Mouse (Mus musculus): ENCODE data around the gene Sertad2. TPM values are rescaled to one million over a fixed set of nuclear protein-coding genes. Genes with fewer than 3 reads are reported as not detected.
A peak's percentile ranks its signal among the peaks of the same experiment; 100 is the strongest.

Sertad2 gene
- polyA plus RNA-seq, 1 experiment from 2014 or later = 32.2 TPM

DNA sequence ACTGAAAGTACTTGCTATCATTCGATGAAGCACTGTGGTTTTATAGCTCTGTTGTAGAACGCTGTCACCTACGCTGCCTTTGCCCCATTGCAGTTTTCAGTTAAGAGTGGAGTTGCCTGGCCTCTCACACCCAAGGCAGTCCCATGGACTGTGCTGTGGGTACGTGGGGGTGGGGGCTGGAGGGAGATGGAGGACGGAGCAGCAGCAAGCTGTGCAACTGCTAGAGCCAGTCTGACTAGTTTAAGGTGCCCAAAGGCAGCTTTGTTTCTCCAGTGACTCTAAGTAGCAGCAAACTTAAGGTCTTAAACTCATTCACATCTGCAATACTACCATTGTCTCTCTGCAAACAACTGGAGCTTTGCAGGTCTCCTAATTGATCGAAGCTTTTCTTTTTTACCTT, 92.6 kb downstream of the Sertad2 start:
- ATAC-seq (ENCODE audit: insufficient number of reproducible peaks, low FRiP score) = no peak
- H3K36me3 ChIP-seq = no peaks in the 10 kb centered on the region
- H3K9ac ChIP-seq = peak overlapping the region; percentile 58
- H3K4me1 ChIP-seq (replicated peaks) = peaks cover 49% of the 10 kb centered on the region
- 44% methylated on average over 6 of the region's 6 CpGs for WGBS
- peak overlapping the region; percentile 58 for H3K4me2 ChIP-seq
- peak overlapping the region; percentile 81 for H3K27ac ChIP-seq (ENCODE audit: poor library complexity, severe bottlenecking)
- H3K9me3 ChIP-seq (replicated peaks) = no peaks in the 10 kb centered on the region
- no peaks in the 10 kb centered on the region for H3K27me3 ChIP-seq (replicated peaks)
- 0 out of 2 replicates have a peak overlapping the region, but pooled peaks have one; percentile 13 for H3K4me3 ChIP-seq

DNA sequence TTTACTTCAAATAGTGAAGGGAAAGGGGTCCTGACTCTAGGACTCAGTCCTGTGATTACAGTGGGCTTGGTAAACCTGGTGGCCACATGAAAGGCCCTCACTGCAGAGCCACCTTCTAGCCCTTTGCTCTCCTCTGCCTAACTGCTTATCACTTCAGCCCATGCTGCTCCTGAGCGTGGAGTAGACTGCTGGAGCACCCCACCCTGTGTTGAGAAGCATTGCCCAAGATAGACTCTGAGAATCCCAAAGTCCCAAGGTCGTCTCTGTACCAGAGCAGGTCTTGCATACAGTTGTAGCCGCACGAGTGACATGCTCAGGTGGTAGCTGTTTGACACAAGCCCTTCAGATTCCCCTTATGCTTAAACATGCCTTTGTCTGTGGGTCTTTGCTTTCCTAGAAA, 93.1 kb downstream of the Sertad2 start:
- 37% methylated on average over 4 of the region's 4 CpGs for WGBS
- H3K4me1 ChIP-seq (replicated peaks) = peaks cover 54% of the 10 kb centered on the region
- 0 out of 2 replicates have a peak overlapping the region, but pooled peaks have one; percentile 13 for H3K4me3 ChIP-seq
- H3K9me3 ChIP-seq (replicated peaks) = no peaks in the 10 kb centered on the region
- peak; percentile 41 for ATAC-seq (ENCODE audit: insufficient number of reproducible peaks, low FRiP score)
- H3K4me2 ChIP-seq = peak overlapping the region; percentile 58
- H3K27me3 ChIP-seq (replicated peaks) = no peaks in the 10 kb centered on the region
- peak overlapping the region; percentile 81 for H3K27ac ChIP-seq (ENCODE audit: poor library complexity, severe bottlenecking)
- H3K36me3 ChIP-seq = no peaks in the 10 kb centered on the region
- H3K9ac ChIP-seq = peak overlapping the region; percentile 60

DNA sequence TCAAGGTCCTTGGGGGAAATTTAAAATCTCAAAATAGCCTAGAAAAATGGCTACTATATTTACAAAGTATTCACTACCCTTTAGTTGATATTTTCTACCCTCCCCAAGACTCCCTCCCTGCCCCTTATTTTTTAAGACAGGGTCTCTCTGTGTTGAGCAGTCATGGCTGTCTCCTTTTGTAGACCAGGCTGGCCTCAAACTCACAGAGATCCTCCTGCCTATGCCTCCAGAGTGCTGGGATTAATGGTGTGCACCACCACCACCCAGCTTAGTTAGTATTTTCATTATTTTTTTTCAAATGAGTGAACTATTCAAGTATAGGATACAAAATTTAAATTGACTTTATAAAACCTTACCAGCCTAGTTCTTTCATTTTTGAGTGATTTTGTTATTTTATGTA, 94.0 kb downstream of the Sertad2 start:
- ATAC-seq (ENCODE audit: insufficient number of reproducible peaks, low FRiP score) = no peak
- no peaks in the 10 kb centered on the region for H3K9me3 ChIP-seq (replicated peaks)
- no peak overlapping the region for H3K4me3 ChIP-seq
- peaks cover 56% of the 10 kb centered on the region for H3K4me1 ChIP-seq (replicated peaks)
- H3K27ac ChIP-seq (ENCODE audit: poor library complexity, severe bottlenecking) = no peak overlapping the region
- H3K9ac ChIP-seq = no peak overlapping the region
- H3K4me2 ChIP-seq = no peak overlapping the region
- no peaks in the 10 kb centered on the region for H3K27me3 ChIP-seq (replicated peaks)
- no peaks in the 10 kb centered on the region for H3K36me3 ChIP-seq

DNA sequence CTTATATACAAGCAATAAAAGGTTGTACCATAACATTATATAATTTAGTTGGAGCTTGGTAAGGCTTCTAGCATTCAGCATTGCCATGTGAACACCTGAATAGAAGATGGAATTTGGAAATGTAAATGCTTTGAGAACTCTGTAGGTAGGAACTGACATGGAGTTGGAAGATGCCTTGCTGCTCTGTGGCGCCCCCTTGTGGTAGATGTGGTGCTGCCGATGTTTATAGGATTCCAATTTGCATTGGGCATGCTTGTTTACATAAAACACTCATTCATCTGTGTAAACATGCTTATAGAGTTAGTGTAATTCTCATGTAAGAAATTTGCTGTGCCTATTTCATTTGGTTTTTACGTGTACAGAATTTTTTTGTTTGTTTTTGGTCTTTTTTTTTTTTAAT, 95.8 kb downstream of the Sertad2 start:
- no peak overlapping the region for H3K27ac ChIP-seq (ENCODE audit: poor library complexity, severe bottlenecking)
- no peak overlapping the region for H3K9ac ChIP-seq
- WGBS = 27% methylated on average over 3 of the region's 3 CpGs
- H3K4me1 ChIP-seq (replicated peaks) = peaks cover 58% of the 10 kb centered on the region
- no peaks in the 10 kb centered on the region for H3K27me3 ChIP-seq (replicated peaks)
- no peak overlapping the region for H3K4me3 ChIP-seq
- no peaks in the 10 kb centered on the region for H3K9me3 ChIP-seq (replicated peaks)
- H3K4me2 ChIP-seq = no peak overlapping the region
- ATAC-seq (ENCODE audit: insufficient number of reproducible peaks, low FRiP score) = no peak
- H3K36me3 ChIP-seq = no peaks in the 10 kb centered on the region

DNA sequence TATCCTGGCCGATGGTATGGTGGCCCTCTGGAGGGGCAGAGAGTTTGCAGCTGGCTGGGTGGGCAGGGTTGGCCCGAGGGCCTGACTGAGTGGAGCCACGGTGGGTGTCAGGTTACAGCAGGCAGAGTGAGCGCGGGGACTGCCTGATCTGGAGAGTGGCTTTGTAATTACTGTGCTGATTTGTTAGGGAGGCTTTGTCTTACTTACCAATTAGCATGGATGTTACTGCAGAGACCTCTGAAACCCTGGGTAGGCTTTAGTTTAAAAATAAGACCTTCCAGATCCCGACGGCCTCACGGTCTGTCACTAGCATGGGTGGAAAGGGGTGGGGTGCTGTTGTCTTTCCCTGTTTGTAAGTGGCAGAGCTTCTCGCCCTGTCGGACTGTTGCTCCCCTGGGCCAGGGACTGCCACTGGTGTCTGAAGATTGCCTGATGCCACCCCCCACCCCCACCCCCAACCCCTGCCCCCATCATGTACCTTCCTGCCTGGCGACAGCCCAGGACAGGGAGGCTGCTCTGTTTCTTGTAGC, 96.9 kb downstream of the Sertad2 start:
- Histone ChIP-seq H3K4me3 (peak overlapping the region; percentile 39), H3K27ac (ENCODE audit: poor library complexity, severe bottlenecking) (peak overlapping the region; percentile 84), H3K9ac (peak overlapping the region; percentile 74), H3K27me3 (replicated peaks) (no peaks in the 10 kb centered on the region), H3K4me1 (replicated peaks) (peaks cover 60% of the 10 kb centered on the region), H3K36me3 (no peaks in the 10 kb centered on the region), H3K9me3 (replicated peaks) (no peaks in the 10 kb centered on the region), H3K4me2 (peak overlapping the region; percentile 71)
- ATAC-seq (ENCODE audit: insufficient number of reproducible peaks, low FRiP score) = peak; percentile 76
- 3% methylated on average over 11 of the region's 11 CpGs for whole genome bisulfite sequencing

DNA sequence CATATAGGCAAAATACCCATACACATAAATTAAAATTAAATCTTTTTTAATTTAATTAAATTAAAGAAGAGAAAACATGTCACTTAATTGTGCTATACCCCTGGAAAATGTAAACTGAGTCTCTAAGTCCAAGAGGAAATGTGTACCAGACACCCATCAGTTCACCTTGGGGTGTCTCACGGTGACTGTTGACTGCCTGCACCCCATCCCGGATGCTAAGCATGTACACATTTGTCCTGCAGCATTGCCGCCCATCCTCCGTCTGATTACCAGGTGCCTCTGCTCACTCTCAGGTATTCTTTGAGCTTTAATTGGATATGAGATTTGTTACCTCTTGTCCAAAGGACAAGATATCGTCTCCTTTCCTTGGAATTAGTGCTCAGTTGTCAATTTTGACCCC, 99.3 kb downstream of the Sertad2 start:
- no peak for ATAC-seq (ENCODE audit: insufficient number of reproducible peaks, low FRiP score)
- H3K4me1 ChIP-seq (replicated peaks) = peaks cover 63% of the 10 kb centered on the region
- no peak overlapping the region for H3K9ac ChIP-seq
- no peaks in the 10 kb centered on the region for H3K9me3 ChIP-seq (replicated peaks)
- 87% methylated on average over 5 of the region's 5 CpGs for WGBS
- no peak overlapping the region for H3K4me3 ChIP-seq
- no peaks in the 10 kb centered on the region for H3K27me3 ChIP-seq (replicated peaks)
- no peak overlapping the region for H3K27ac ChIP-seq (ENCODE audit: poor library complexity, severe bottlenecking)
- H3K4me2 ChIP-seq = no peak overlapping the region
- H3K36me3 ChIP-seq = no peaks in the 10 kb centered on the region

DNA sequence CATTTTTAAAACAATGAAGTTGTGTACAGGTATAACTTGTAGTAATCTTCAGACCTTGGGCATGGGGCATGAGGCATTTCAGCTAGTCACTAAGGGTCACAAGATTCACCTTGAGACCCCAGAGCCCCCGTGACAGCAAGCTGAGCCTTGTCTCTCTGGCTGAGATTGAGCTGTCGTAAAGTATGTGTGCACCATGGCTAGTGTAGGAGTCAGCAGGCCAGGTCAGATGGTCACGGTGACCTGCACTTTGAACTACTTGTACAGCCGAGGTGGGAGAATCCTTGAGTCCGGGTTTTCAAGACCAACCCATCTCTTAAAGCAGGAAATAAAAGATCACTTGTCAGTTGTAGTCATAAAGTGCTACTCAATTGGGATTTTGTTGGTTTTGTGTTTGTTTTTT, 100.1 kb downstream of the Sertad2 start:
- ATAC-seq (ENCODE audit: insufficient number of reproducible peaks, low FRiP score) = no peak
- no peak overlapping the region for H3K9ac ChIP-seq
- no peak overlapping the region for H3K27ac ChIP-seq (ENCODE audit: poor library complexity, severe bottlenecking)
- H3K9me3 ChIP-seq (replicated peaks) = no peaks in the 10 kb centered on the region
- H3K4me3 ChIP-seq = no peak overlapping the region
- WGBS = 50% methylated on average over 5 of the region's 5 CpGs
- no peak overlapping the region for H3K4me2 ChIP-seq
- H3K4me1 ChIP-seq (replicated peaks) = peaks cover 71% of the 10 kb centered on the region
- H3K36me3 ChIP-seq = peaks cover 3% of the 10 kb centered on the region
- H3K27me3 ChIP-seq (replicated peaks) = no peaks in the 10 kb centered on the region

DNA sequence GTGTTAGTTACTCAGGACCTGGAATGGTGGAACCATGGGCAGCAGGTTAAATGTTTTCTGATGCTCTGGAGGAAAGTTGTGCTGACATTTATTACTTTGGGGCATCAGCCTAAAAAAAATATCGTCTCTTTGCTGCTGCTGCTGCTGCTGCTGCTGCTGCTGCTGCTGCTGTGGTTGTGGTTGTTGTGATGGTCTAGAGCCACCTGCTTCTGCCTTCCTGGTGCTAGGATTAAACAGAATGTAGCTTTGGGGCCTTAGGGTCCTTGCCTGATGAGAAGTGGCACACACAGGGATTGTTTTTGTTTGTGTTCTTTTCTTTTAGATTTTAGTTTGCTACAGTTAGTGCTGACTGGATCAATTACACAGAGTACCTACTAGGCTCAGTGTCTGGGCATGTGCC, 101.1 kb downstream of the Sertad2 start:
- H3K4me2 ChIP-seq = no peak overlapping the region
- ATAC-seq (ENCODE audit: insufficient number of reproducible peaks, low FRiP score) = no peak
- no peak overlapping the region for H3K9ac ChIP-seq
- peaks cover 10% of the 10 kb centered on the region for H3K36me3 ChIP-seq
- peaks cover 72% of the 10 kb centered on the region for H3K4me1 ChIP-seq (replicated peaks)
- H3K9me3 ChIP-seq (replicated peaks) = no peaks in the 10 kb centered on the region
- no peak overlapping the region for H3K4me3 ChIP-seq
- H3K27ac ChIP-seq (ENCODE audit: poor library complexity, severe bottlenecking) = no peak overlapping the region
- WGBS = 82% methylated on average over 1 of the region's 1 CpGs
- H3K27me3 ChIP-seq (replicated peaks) = no peaks in the 10 kb centered on the region

DNA sequence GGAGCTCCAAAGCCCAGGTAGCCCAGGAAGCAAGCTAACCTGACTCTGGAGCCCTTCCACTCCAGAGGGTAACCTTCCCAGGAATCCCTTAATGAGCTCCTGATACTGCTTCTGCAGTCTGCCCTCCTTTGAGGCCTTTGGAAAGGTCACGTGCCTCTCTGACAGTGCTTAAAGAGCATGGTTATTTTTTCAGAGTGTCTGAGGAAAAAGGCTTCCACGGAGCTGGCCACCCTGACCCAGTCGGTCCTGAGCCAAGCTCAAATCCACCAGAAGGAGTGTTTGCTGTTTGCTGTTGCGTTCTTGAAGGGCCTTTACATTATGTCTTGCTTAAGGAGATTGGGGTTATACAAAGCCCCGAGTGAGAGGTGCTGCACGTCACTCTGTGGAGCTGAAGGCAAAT, 101.8 kb downstream of the Sertad2 start:
- no peak overlapping the region for H3K27ac ChIP-seq (ENCODE audit: poor library complexity, severe bottlenecking)
- peaks cover 15% of the 10 kb centered on the region for H3K36me3 ChIP-seq
- 54% methylated on average over 6 of the region's 6 CpGs for WGBS
- 0 out of 2 replicates have a peak overlapping the region, but pooled peaks have one; percentile 11 for H3K9ac ChIP-seq
- H3K4me3 ChIP-seq = no peak overlapping the region
- ATAC-seq (ENCODE audit: insufficient number of reproducible peaks, low FRiP score) = no peak
- peak overlapping the region; percentile 11; the same call in 1 of the 2 replicates for H3K4me2 ChIP-seq
- peaks cover 67% of the 10 kb centered on the region for H3K4me1 ChIP-seq (replicated peaks)
- no peaks in the 10 kb centered on the region for H3K27me3 ChIP-seq (replicated peaks)
- H3K9me3 ChIP-seq (replicated peaks) = no peaks in the 10 kb centered on the region

DNA sequence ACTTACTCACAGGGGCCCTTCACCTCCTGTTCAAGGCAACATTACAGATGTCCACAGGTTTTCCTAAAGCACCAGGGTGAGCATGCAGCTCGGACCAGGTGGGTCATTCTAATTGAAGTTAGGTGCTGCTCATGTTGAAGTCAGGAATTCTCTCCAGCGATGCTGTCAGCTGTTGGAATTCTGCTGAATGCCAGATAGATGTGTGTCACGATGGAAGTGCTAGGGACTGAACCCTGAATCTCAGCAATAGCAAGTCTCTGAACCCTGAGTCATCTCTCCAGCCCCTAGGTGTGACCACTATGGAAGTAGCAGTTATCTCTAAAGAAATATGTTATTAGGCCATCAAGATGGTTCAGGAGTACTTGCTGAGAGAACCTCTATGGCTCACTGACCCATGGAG, 102.5 kb downstream of the Sertad2 start:
- no peak overlapping the region for H3K4me3 ChIP-seq
- no peak overlapping the region for H3K27ac ChIP-seq (ENCODE audit: poor library complexity, severe bottlenecking)
- no peaks in the 10 kb centered on the region for H3K27me3 ChIP-seq (replicated peaks)
- ATAC-seq (ENCODE audit: insufficient number of reproducible peaks, low FRiP score) = no peak
- H3K4me1 ChIP-seq (replicated peaks) = peaks cover 61% of the 10 kb centered on the region
- no peak overlapping the region for H3K9ac ChIP-seq
- 54% methylated on average over 3 of the region's 3 CpGs for WGBS
- H3K36me3 ChIP-seq = peaks cover 19% of the 10 kb centered on the region
- no peak overlapping the region for H3K4me2 ChIP-seq
- no peaks in the 10 kb centered on the region for H3K9me3 ChIP-seq (replicated peaks)

DNA sequence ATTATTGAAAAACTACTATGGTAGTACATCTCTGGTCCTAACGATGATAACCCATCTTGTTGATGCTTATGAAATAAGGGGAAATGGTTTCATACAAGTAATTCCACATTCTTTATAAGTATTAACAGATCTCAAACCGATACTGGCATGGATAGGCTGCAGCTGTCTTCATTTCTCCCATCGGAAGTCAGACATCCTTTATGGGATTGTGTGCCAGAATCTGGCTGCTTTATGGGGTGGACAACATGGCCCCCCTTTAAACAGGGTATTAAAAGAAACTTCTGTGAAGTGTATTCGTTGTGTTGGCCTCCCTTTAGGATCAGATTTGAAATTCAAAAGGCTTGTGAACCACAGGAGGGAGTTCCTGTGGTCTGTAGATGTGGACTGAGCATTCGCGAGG, 103.1 kb downstream of the Sertad2 start:
- no peak for ATAC-seq (ENCODE audit: insufficient number of reproducible peaks, low FRiP score)
- Histone ChIP-seq H3K4me1 (replicated peaks) (peaks cover 59% of the 10 kb centered on the region), H3K9me3 (replicated peaks) (no peaks in the 10 kb centered on the region), H3K4me2 (no peak overlapping the region), H3K27me3 (replicated peaks) (no peaks in the 10 kb centered on the region), H3K4me3 (no peak overlapping the region), H3K27ac (ENCODE audit: poor library complexity, severe bottlenecking) (no peak overlapping the region), H3K36me3 (peaks cover 19% of the 10 kb centered on the region), H3K9ac (no peak overlapping the region)
- WGBS = 67% methylated on average over 6 of the region's 6 CpGs
